In the genomic region with DNA sequence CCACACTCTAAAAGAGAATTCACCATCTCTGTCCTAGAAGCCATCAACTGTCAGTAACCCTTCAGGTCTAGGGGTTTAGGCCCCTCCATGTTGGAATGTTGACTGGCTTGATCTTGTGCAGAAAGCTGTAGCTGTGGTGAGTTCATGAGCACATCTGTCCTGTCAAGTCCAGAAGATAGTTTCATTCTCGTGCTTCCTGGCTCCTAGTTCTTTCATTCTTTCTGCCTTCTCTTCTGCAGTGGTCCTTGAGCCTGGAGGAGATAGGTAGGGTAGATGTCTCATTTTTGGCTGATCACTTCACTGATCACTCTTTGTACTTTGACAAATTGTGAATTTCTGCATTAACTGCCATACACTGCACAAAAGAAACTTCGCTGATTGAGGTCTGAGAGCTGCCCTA, we compare ENCODE assay signal across 20 mouse cellular contexts. TPM values are rescaled to one million over a fixed set of nuclear protein-coding genes. Genes with fewer than 3 reads are reported as not detected.
DNase-seq lines count a peak whose midpoint lies in the region; ATAC-seq and TF ChIP-seq lines count a peak whose summit lies in the region.
"Had no signal": no experiment of that assay in that cellular context is flagged by ENCODE, and none has a peak within 500 bp of the region (broad histone marks: within the 10 kb centered on the region; RNA-seq: fewer than 3 reads in every experiment).

No protein-coding gene starts in this region.

- TF ChIP-seq EP300 in liver, embryonic 14.5 days (IDR thresholded peaks at IDR 0.05; ENCODE audit: low read depth): no peak

- peaks cover 4% of the 10 kb centered on the region for H3K36me3 ChIP-seq in G1E (replicated peaks)
- H3K36me3 ChIP-seq in liver, embryonic 14.5 days (replicated peaks; ENCODE audit: control insufficient read depth, insufficient read depth, low read depth): no peaks in the 10 kb centered on the region

- peaks cover 20% of the 10 kb centered on the region for H3K4me1 ChIP-seq in G1E (ENCODE audit: insufficient read depth, low read depth, low read length)
- peaks cover 11 to 15% of the 10 kb centered on the region in 2 experiments for H3K4me1 ChIP-seq in liver, embryonic 14.5 days (replicated peaks; ENCODE audit: control insufficient read depth in 2 of 2, insufficient read depth in 2 of 2, low read length in 1 of 2)

- TF ChIP-seq CTCF in G1E (IDR thresholded peaks at IDR 0.05; ENCODE audit: low read depth, low read length): no peak
- TF ChIP-seq CTCF in liver, embryonic 14.5 days (IDR thresholded peaks at IDR 0.05; ENCODE audit: low read depth): no peak

- no peak overlapping the region; the same call in 1 of the 2 replicates for H3K4me3 ChIP-seq in G1E (ENCODE audit: low read depth, low read length)
- H3K4me3 ChIP-seq in liver, embryonic 14.5 days (ENCODE audit: insufficient read depth in 1 of 2, low read depth in 2 of 2, low read length in 2 of 2): no peak overlapping the region
- H3K4me3 ChIP-seq: embryonic facial prominence, embryonic 10.5 days; forebrain, embryonic 13.5 days; heart, embryonic 13.5 days had no signal

- ATAC-seq in G1E (ENCODE audit: extremely low read depth, insufficient number of reproducible peaks, low FRiP score, poor library complexity, severe bottlenecking): 0 out of 2 replicates have a peak, but pooled peaks have one; percentile 28
- no peak for ATAC-seq in liver, embryonic 14.5 days (ENCODE audit: insufficient read depth)
- peak; percentile 29 for ATAC-seq in megakaryocyte-erythroid progenitor cell, adult 5-6 weeks (replicated peaks; ENCODE audit: low FRiP score, low TSS enrichment, poor library complexity, severe bottlenecking)
- ATAC-seq: CD4-positive, CD25-positive, alpha-beta regulatory T cell, adult 4 months; forebrain, embryonic 13.5 days; forebrain, postnatal 0 days had no signal

- H3K9ac ChIP-seq in liver, embryonic 14.5 days (replicated peaks): no peak overlapping the region
- H3K9ac ChIP-seq: forebrain, embryonic 13.5 days; forebrain, postnatal 0 days; heart, embryonic 13.5 days; hindbrain, embryonic 14.5 days had no signal

- H3K27ac ChIP-seq in liver, embryonic 14.5 days: no peak overlapping the region
- H3K27ac ChIP-seq: embryonic facial prominence, embryonic 10.5 days; forebrain, embryonic 13.5 days; heart, embryonic 13.5 days; hindbrain, embryonic 14.5 days had no signal

- 24% methylated on average over 2 of the region's 2 CpGs for WGBS in liver, embryonic 14.5 days (ENCODE audit: insufficient replicate concordance)

- H3K4me2 ChIP-seq in liver, embryonic 14.5 days (ENCODE audit: low read depth): peak overlapping the region; percentile 22; the same call in 1 of the 2 replicates
- H3K4me2 ChIP-seq: forebrain, embryonic 13.5 days; heart, embryonic 13.5 days; hindbrain, embryonic 14.5 days had no signal

- DNase-seq in heart, adult 11 months: peak; percentile 59
- DNase-seq in heart, postnatal 4 days: no peak
- DNase-seq in G1E (ENCODE audit: low spot score): no peak
- no peak for DNase-seq in liver, embryonic 14.5 days (ENCODE audit: low read depth in 3 of 3, low spot score in 3 of 3)
- DNase-seq in layer of hippocampus, postnatal 14 days (ENCODE audit: low spot score in 2 of 2): no peak
- DNase-seq in adrenal gland, postnatal 36 days: no peak
- DNase-seq: adrenal gland, postnatal 10 days; B cell, adult 2 months; cerebellum, adult 11-12 months; cerebellum, adult 9-11 months; cerebellum, postnatal 36 days; forebrain, postnatal 0 days; gastrocnemius, postnatal 25 days; heart, postnatal 36 days had no signal

- no peaks in the 10 kb centered on the region for H3K27me3 ChIP-seq in G1E (ENCODE audit: insufficient read depth, low read length)
- no peaks in the 10 kb centered on the region for H3K27me3 ChIP-seq in liver, embryonic 14.5 days (ENCODE audit: control insufficient read depth, insufficient read depth, low read length)
- H3K27me3 ChIP-seq: forebrain, embryonic 13.5 days; heart, embryonic 13.5 days had no signal

- H3K9me3 ChIP-seq in G1E (replicated peaks): no peaks in the 10 kb centered on the region
- no peaks in the 10 kb centered on the region for H3K9me3 ChIP-seq in liver, embryonic 14.5 days (ENCODE audit: control insufficient read depth, low read length)
- H3K9me3 ChIP-seq: embryonic facial prominence, embryonic 10.5 days; forebrain, embryonic 13.5 days; heart, embryonic 13.5 days had no signal

RNA-seq across cellular contexts. Expression of gene Peli1, which starts 7.4 kb away (rescaled TPM):
- total RNA-seq in heart, postnatal 4 days (2021): 10 to 100 TPM; 23.4 to 25.0 TPM
- total RNA-seq in G1E (2014; fragmentation: Nextera tagmentation) (30.3 and 35.7 TPM in 2 replicates), G1E (2017) (15.9 and 16.5 TPM in 2 replicates)
- 18.3 and 20.8 TPM in 2 replicates for polyA plus RNA-seq in G1E (2012)
- 4.0 and 5.7 TPM in 2 replicates for polyA plus RNA-seq in liver, embryonic 14.5 days (2012; rRNA removed)
- polyA plus RNA-seq in liver, embryonic 14.5 days (2014; fragmentation: Nextera tagmentation; extraction: Ambion mirVana): 11.5 and 13.8 TPM in 2 replicates
- 12.7 and 15.2 TPM in 2 replicates for total RNA-seq in megakaryocyte-erythroid progenitor cell, adult 5-6 weeks (2014; fragmentation: Nextera tagmentation)
- 13.1 and 18.8 TPM in 2 replicates for total RNA-seq in megakaryocyte-erythroid progenitor cell, adult 5-6 weeks (2017)
- total RNA-seq in layer of hippocampus, postnatal 14 days (2021): 10 to 100 TPM; 56.5 to 59.4 TPM
- total RNA-seq in adrenal gland, postnatal 36 days (2021): 10 to 100 TPM; 16.4 to 19.8 TPM
